Mouse (Mus musculus): ENCODE results near the gene Ifih1.

Gene Ifih1

DNA sequence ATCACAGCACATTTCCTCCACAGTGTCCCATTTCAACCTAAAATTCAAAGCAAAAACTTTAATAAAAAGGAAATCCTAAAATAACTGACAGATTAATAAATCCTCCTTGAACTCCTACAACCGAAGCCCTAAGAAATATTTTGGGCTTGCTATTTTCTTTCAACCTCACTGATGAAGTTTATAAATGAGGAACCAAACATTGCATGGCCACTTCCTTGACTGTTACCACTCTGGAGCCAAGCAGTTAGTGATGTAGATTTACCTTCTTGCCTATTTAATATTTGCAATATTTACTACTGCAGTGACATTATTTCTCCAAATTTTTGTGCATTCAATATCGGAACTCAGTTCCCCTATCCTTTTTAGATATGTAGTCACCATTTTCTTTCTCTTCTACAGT is 6.2 kb downstream of the Ifih1 start:
- no peak for DNase-seq (ENCODE audit: low read depth, low spot score)

- DNase-seq (ENCODE audit: low read depth, low spot score) = peak; percentile 79
Observed at GRCm38 (mm10) chr2:62630446-62630845, 15.6 kb downstream of the Ifih1 start.

- peak; percentile 89 for DNase-seq (ENCODE audit: low read depth, low spot score)
Observed at GRCm38 (mm10) chr2:62628356-62628755, 17.7 kb downstream of the Ifih1 start.

- DNase-seq (ENCODE audit: low read depth, low spot score) = peak; percentile 67
Observed at GRCm38 (mm10) chr2:62627728-62628127, 18.3 kb downstream of the Ifih1 start.

DNA sequence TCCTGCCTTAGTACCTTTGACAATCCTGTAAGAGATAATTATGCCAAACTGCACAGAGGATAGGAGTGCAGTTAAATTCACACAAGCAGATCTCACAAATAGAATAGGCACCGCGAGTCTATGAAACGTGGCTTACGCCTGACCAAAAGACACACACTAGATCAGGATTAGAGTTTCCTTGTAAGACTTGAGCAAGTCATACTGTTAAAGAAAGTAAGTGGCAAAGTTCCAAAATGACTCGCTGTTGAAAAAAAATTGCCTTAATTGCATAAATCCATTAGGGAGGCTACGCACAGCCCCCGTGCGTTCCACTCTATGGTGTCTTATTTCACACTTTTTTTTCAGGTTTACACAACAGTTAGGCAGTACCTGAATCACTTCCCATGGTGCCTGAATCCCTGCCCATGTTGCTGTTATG is 23.0 kb downstream of the Ifih1 start:
- peak; percentile 31 for DNase-seq (ENCODE audit: low read depth, low spot score)

DNA sequence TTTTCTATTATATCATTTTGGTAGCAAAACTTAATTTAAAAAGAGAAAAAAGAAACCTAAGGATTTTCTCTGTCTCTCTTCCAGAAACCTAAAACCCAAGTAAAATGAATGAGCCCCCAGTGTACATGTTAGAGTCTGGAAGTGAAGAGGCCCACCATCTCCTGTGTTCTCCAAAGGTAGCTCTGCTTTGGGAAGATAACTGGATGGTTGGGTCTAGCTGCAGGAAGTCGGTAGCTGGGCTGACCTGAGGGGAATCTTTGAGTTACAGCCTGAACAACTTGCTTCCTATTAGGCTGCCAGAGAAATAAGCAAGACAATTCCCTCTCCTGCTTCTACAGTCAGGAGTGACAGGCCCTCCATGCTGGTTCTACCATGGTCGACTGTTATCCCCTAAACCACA is 26.4 kb downstream of the Ifih1 start:
- no peak for DNase-seq (ENCODE audit: low read depth, low spot score)

- no peak for DNase-seq (ENCODE audit: low read depth, low spot score)
Observed at GRCm38 (mm10) chr2:62618934-62619341, 27.1 kb downstream of the Ifih1 start.

GRCm38 (mm10) chr2:62613133-62613532 is 32.9 kb downstream of the Ifih1 start:
- no peak for DNase-seq (ENCODE audit: low read depth, low spot score)

DNA sequence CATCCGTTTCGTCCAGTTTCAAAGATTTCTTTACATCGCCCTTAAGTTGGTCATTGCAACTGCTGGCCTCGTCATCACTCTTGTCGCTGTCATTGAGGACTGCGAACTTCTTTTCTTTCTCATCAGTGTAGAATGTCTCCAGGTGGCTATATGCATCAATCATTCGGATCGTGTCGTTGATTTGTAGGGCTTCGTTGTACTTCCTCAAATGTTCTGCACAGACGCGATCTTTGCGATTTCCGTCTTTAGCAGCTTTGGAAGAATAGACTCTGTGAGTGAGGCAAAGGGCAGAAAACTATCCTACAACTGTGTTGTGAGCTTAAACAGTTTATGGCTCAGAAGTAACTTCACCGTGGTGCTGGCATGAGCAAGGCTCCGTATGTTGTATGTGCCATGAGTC is 39.9 kb downstream of the Ifih1 start:
- DNase-seq (ENCODE audit: low read depth, low spot score) = no peak

DNA sequence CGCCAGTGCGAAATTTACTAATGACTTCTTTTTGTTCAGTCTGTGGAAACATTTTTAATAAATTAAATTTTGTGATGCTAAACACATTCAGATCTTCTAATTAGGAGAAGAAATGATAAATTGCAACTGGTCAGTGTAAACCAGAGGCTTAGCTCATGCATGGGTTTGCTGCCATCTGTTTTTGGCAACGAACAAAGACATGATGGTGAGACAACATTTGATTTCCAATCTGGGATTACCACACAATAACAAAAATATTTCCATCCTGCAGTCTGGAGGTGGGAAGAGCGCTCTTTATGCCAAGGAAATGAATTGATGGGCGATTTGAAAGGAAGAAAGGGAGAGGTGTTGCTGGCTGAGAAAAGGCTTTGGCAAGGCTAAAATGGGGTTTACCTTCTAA is 42.5 kb downstream of the Ifih1 start:
- DNase-seq (ENCODE audit: low read depth, low spot score) = peak; percentile 16

DNA sequence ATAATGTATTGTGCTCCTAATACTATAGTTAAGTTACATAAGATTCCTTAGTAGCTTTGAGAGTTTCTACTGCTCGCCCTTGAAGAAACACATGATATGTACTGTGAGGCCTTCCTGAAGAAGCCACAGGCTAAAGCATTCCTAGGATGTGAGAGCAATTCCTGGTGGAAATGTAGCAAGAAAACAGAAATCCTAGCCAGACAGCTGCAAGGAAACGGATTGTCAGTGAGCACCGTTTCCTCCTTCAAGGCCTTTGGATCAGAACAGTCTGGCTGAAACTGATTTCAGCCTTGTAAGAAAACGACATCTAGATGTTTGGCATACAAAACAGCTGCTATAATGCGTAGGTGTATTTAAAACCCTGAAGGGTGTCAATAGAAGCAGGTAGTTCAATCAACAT is 49.5 kb downstream of the Ifih1 start:
- DNase-seq (ENCODE audit: low read depth, low spot score) = no peak

DNA sequence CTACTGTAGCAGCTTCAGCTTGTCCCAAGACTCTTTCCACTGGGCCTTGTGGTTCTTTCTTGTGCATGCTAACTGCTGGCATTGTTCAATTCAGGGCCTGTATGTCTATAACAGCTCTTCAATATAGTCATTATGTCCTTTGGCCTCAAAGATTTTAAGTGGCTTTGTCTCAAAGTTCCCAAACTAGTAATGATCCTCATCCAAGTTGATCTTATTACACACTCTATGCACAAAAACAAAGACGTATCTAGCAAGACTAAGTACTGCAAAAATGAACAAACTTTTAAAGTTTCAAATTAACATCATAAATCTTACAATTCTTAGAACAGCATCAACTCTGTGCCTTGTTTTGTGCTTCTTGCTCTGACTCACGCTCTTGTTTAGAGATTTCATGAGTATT is 51.6 kb downstream of the Ifih1 start:
- DNase-seq (ENCODE audit: low read depth, low spot score) = no peak

- no peak for DNase-seq (ENCODE audit: low read depth, low spot score)
Observed at GRCm38 (mm10) chr2:62591555-62591954, 54.5 kb downstream of the Ifih1 start.

DNA sequence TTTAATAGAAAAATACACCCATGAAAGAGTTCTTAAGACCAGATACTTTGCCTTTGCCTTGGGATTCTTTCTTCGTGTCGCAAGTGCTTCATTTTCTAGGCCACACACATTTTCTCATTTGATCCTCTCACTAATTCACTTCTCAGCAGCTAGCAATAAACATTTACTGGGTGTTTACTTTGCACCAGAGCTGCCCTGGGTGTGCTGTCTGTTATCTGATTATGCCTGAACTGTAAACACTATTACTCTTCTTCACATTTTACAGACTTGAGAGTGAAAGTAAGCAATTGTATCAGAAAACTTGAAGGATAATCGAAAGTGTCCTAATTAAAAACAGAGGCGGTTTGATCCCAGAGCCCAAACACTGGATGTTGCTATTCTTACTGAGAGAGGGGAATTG is 56.7 kb downstream of the Ifih1 start:
- no peak for DNase-seq (ENCODE audit: low read depth, low spot score)

- DNase-seq (ENCODE audit: low read depth, low spot score) = no peak
Observed at GRCm38 (mm10) chr2:62585769-62586168, 60.3 kb downstream of the Ifih1 start.

DNA sequence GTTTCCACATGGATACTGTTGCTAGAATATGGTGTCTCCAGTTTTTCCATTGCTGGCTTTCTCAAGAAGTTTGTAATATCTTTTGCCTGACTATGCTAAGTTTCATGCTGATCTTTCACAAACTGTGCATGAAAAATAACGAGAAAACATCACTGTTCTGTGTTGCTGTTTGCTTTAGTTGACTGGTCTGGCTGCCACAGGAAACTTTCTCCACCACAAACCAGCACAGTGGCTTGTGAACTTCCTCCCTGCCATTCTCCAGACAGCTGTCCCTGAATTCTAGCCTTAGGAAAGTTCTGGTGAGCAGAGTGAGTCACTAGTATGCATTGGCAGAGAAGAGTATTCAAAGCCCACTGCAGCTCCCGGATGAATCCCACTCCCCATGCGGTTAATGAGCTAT is 71.1 kb downstream of the Ifih1 start:
- peak; percentile 8 for DNase-seq (ENCODE audit: low read depth, low spot score)

DNA sequence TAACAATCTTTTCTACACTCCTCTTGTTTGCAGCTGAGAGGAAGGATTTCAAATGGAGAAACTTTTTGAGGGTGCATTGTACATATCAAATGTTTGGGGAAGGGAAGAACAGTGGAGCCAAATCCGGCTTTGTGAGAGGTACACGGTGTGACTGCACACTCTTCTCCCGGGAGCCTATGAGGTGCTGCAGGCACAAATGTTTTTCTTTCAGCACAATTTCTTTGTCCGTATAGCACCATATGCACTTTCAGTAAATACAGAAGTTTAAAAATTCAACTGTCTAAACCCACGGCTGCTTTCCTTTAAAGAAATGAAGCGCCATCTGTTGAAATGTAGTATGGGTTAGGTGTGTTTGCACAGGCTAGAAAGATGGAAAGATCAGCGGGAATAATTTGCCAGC is 71.8 kb downstream of the Ifih1 start:
- DNase-seq (ENCODE audit: low read depth, low spot score) = peak; percentile 70

- DNase-seq (ENCODE audit: low read depth, low spot score) = peak; percentile 22
Observed at GRCm38 (mm10) chr2:62573753-62574159, 72.3 kb downstream of the Ifih1 start, which contains the start of gene Fap. Gene Fap (minus strand): TSS chr2:62574075.

DNA sequence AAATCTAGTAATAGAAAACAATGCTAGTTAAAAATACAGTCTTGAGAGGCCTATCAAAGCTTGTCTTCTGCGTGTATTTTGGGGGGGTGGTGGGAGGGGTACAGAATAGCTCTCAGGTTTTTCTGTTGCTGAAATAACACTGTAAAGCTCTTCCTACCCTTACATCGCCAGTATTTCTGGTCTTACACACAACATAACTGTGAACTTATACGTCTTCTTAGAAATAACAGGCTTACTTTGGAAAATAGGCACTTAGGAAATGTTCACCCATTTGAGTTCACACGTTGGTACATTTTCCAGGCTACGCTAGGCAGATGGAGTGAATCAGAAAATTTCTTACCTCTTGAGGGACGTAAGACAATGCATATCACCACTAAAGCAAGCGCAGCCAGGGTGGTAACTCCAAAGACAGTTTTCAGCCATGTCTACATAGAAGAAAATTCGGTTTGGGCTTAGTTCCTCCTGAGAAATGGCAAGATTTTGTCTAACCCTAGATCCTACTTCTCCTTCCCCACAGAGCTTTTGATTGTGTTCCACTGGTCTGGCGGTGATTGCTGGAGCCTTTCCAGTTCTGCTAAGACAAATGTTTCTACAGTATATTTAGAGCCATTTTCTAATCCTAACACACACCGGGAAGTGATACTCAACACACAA is 72.8 kb downstream of the Ifih1 start:
- DNase-seq (ENCODE audit: low read depth, low spot score) = peak; percentile 66

- no peak for DNase-seq (ENCODE audit: low read depth, low spot score)
Observed at GRCm38 (mm10) chr2:62564687-62565086, 81.4 kb downstream of the Ifih1 start.

DNA sequence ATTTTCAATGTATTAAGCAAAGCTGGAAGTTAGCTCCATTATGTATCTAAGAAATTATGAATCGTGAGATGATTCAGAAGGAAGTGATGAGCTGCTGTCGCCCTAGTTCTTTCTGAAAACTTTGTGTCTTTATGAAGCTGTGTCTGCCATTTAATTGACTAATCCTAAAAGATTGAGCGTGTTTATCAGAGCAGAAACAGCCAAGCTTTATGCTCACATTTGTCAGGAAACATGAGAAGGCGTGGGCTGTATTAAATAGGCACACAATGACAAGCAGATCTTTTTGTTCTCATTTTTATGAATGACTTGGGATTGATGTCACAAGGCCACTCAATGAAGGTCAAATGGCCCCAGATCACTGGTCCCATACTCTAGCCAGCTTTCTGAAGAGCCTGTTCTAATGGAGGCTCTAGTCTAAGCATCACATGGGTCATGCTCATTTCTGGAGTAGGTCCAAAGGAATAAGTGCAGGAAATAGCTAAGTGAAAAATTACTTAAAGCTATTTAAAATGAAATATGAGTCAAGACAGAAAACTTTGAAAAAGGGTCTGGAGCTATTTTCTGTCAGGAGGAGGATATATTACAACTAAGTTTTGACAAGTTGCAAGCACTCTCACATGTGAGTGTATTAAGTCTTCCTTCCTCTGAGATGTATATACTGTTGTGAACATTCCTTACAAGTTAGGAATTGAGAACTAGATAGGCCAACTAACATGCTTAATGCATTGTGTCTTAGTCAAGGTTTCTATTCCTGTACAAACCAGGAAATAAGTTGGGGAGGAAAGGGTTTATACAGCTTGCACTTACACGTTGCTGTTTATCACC is 83.2 kb downstream of the Ifih1 start:
- peak; percentile 7 for DNase-seq (ENCODE audit: low read depth, low spot score)

DNA sequence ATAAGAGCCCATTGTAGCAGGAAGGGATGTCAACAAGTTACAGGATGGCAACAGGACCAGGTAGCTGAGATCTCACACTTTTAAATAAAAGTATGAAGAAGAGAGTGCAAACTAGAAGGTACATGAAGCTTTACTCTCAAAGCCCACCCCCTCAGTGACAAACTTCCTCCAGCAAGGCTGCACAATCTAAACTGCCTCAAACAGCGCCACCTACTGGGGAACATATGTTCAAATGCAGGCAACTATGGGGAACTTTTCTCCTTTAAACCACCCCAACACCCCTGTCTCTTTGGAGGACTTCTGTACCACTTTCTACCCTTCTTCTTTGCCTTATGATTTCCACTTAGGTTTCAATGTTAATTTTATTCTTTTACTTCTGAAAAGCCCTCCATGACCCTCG is 88.6 kb downstream of the Ifih1 start:
- DNase-seq (ENCODE audit: low read depth, low spot score) = no peak

DNA sequence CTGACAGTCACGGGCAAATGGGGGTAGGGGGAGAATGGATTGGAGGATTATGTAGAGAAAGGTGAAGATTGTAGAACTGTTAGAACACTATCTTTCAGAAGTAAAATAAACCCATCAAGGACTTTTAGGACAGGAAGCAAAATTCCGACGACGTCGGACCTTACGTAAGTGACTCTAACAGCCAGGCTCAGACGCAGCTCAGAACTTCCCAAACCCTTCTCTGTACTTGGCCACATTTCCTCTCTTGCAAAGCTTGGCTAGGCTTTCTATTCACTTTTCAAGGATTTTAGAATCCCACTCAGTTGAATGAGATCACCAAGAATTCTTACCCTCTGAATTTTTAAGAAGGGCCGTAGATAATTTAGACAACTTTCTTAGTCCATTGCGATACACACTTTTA is 89.7 kb downstream of the Ifih1 start:
- peak; percentile 22 for DNase-seq (ENCODE audit: low read depth, low spot score)
